Mouse (Mus musculus) thymus, adult 2 months (tissue): ENCODE data around the gene Ptpn1. TPM values are rescaled to one million over a fixed set of nuclear protein-coding genes. Genes with fewer than 3 reads are reported as not detected.

Experiments used
- DNase-seq: peaks from one replicate; pipeline ENCODE4 v3.0.0; 2021
- H3K27ac ChIP-seq: fragments of 200-500 bp; 2 replicates; pipeline ENCODE4 v1.5.1; 2012; ENCODE audit warnings: low read length, control low read depth; ENCODE audit not compliant: control insufficient read depth, insufficient read depth
- H3K27me3 ChIP-seq: fragments of 200-500 bp; 2 replicates; pipeline ENCODE4 v1.6.1; 2012; ENCODE audit warnings: mild to moderate bottlenecking, low read length, moderate library complexity, mixed read lengths; ENCODE audit not compliant: control insufficient read depth, insufficient read depth
- H3K36me3 ChIP-seq: fragments of 200-500 bp; 2 replicates; pipeline ENCODE4 v1.6.1; 2012; ENCODE audit warnings: mild to moderate bottlenecking, low read length, moderate library complexity; ENCODE audit not compliant: control insufficient read depth, insufficient read depth
- H3K4me1 ChIP-seq: fragments of 200-500 bp; replicated peaks from 2 replicates; pipeline ENCODE4 v1.6.1; 2012; ENCODE audit warnings: low read length; ENCODE audit not compliant: control insufficient read depth, insufficient read depth
- H3K4me3 ChIP-seq: fragments of 200-500 bp; 2 replicates; pipeline ENCODE4 v1.5.1; 2012; ENCODE audit warnings: mild to moderate bottlenecking, low read length, control low read depth, moderate library complexity; ENCODE audit not compliant: control insufficient read depth, insufficient read depth
- CTCF ChIP-seq: fragments of 200-500 bp; IDR thresholded peaks from 2 replicates; pipeline ENCODE4 v1.5.1; 2012; ENCODE audit warnings: mild to moderate bottlenecking, control low read depth, low read length, moderate library complexity, borderline replicate concordance; ENCODE audit not compliant: control insufficient read depth, poor library complexity, insufficient read depth; ENCODE audit errors: extremely low read depth
- POLR2A ChIP-seq: fragments of 200-500 bp; IDR thresholded peaks from 2 replicates; pipeline ENCODE4 v1.6.1; 2012; ENCODE audit warnings: mild to moderate bottlenecking, low read length, control low read depth, moderate library complexity; ENCODE audit not compliant: control insufficient read depth, poor library complexity, insufficient read depth; ENCODE audit errors: extremely low read depth
- WGBS: fragments of 180-500 bp; shearing (Covaris S2); methylation state at CpG from one replicate; pipeline ENCODE4 v1.1.7; 2018; 5-methylcytosine and 5-hydroxymethylcytosine counted together
- polyA plus RNA-seq: library from polyadenylated mRNA; depleted of rRNA; stranded (reverse); fragments of >200 nt; gene quantifications from 2 replicates; pipeline ENCODE4 v1.2.3, GENCODE M21; 2012

Ptpn1 gene
- polyA plus RNA-seq, 1 experiment: 97.8 TPM

GRCm38 (mm10) chr2:167945451-167945850, 13.6 kb downstream of the Ptpn1 start:
- H3K27ac ChIP-seq: no peak overlapping the region
- WGBS: 78% methylated on average over 5 of the region's 5 CpGs
- TF ChIP-seq CTCF (no peak), POLR2A (no peak)

DNA sequence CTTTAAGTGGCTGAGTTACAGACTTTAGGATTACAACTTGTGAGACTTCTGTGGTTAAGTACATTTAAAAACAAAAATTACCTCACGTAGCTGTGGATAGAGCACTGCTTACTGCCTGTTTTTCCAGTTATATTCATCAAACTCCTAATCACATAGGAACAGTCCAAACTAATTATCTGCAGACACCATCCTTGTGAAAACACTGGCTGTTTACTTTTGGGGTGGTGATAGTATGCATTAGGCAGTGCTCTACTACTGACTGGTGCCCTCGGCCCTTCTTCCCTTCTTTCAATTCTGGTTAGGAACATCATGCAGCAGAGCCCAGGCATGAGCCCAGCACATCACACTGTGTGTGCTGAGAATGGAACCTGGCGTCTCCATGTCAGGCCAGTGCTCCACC, 15.4 kb downstream of the Ptpn1 start:
- no peaks in the 10 kb centered on the region for H3K27me3 ChIP-seq
- WGBS: 81% methylated on average over 3 of the region's 3 CpGs
- TF ChIP-seq POLR2A (no peak), CTCF (no peak)
- DNase-seq: no peak
- H3K4me3 ChIP-seq: no peak overlapping the region
- peaks cover 66% of the 10 kb centered on the region for H3K4me1 ChIP-seq
- H3K27ac ChIP-seq: no peak overlapping the region
- H3K36me3 ChIP-seq: no peaks in the 10 kb centered on the region

More at GRCm38 (mm10) chr2:167945451-167945850, 13.6 kb downstream of the Ptpn1 start:
- H3K4me3 ChIP-seq: no peak overlapping the region
- no peaks in the 10 kb centered on the region for H3K27me3 ChIP-seq
- peaks cover 81% of the 10 kb centered on the region for H3K4me1 ChIP-seq
- no peak for DNase-seq
- no peaks in the 10 kb centered on the region for H3K36me3 ChIP-seq

DNA sequence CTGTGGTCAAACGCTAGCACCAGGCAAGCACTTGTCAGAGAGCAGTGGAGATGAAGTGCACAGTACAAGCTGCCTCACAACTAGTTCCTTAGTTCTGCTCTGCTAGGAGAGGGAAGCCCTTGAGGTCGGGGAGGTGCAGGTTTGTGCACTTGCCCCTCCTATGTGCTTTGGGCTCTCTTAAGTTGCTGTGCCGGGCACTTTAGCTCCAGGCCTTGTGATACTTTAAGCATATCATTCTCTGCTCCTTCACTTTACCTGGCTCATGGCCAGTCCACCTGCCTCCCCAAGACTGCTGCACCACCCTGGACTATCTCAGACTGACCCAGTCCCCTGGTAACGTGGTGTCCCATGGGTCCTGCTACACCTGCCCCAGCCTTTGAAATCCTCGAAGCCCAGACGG, 16.2 kb downstream of the Ptpn1 start:
- Histone ChIP-seq H3K27me3 (no peaks in the 10 kb centered on the region), H3K4me3 (no peak overlapping the region), H3K36me3 (no peaks in the 10 kb centered on the region), H3K4me1 (peaks cover 58% of the 10 kb centered on the region), H3K27ac (no peak overlapping the region)
- 54% methylated on average over 6 of the region's 6 CpGs for WGBS
- DNase-seq: no peak
- TF ChIP-seq CTCF: no peak
- no peak for TF ChIP-seq POLR2A

- Histone ChIP-seq H3K4me1 (peaks cover 53% of the 10 kb centered on the region), H3K27ac (no peak overlapping the region)
Observed at GRCm38 (mm10) chr2:167948557-167948956, 16.7 kb downstream of the Ptpn1 start.

GRCm38 (mm10) chr2:167949250-167949649, 17.4 kb downstream of the Ptpn1 start:
- no peak overlapping the region for H3K4me3 ChIP-seq
- no peaks in the 10 kb centered on the region for H3K27me3 ChIP-seq
- H3K4me1 ChIP-seq: peaks cover 48% of the 10 kb centered on the region
- no peaks in the 10 kb centered on the region for H3K36me3 ChIP-seq
- 2% methylated on average over 6 of the region's 6 CpGs for WGBS
- no peak for TF ChIP-seq POLR2A
- no peak for TF ChIP-seq CTCF
- H3K27ac ChIP-seq: peak overlapping the region; percentile 6; the same call in 1 of the 2 replicates
- peak; percentile 45 for DNase-seq

More at GRCm38 (mm10) chr2:167948557-167948956, 16.7 kb downstream of the Ptpn1 start:
- no peaks in the 10 kb centered on the region for H3K36me3 ChIP-seq
- H3K4me3 ChIP-seq: no peak overlapping the region
- 71% methylated on average over 13 of the region's 13 CpGs for WGBS
- no peaks in the 10 kb centered on the region for H3K27me3 ChIP-seq
- TF ChIP-seq POLR2A (no peak), CTCF (no peak)
- no peak for DNase-seq

DNA sequence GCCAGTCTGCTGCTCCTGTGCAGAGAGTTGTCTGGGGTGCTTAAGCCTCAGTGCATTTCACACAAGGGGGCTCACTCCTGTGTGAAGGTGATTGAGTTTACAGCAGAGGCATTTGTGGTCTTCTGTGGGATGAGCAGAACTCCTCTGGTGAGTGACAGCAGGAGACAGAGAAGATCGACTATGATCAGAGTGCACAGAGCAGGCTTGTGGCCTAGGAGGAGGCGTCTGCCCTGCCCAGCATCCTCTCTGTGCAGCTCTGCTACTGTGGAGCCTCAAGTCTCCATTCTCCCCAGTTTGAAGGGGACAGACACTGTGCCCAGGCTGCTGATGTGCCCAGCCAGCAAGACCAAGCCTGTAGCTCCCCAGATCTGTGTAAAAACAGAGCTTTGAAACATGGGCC, 18.0 kb downstream of the Ptpn1 start:
- H3K27ac ChIP-seq: 0 out of 2 replicates have a peak overlapping the region, but pooled peaks have one; percentile 13
- H3K36me3 ChIP-seq: no peaks in the 10 kb centered on the region
- 17% methylated on average over 2 of the region's 2 CpGs for WGBS
- no peak for DNase-seq
- H3K4me3 ChIP-seq: no peak overlapping the region
- peaks cover 42% of the 10 kb centered on the region for H3K4me1 ChIP-seq
- no peaks in the 10 kb centered on the region for H3K27me3 ChIP-seq
- TF ChIP-seq CTCF: no peak
- TF ChIP-seq POLR2A: no peak

DNA sequence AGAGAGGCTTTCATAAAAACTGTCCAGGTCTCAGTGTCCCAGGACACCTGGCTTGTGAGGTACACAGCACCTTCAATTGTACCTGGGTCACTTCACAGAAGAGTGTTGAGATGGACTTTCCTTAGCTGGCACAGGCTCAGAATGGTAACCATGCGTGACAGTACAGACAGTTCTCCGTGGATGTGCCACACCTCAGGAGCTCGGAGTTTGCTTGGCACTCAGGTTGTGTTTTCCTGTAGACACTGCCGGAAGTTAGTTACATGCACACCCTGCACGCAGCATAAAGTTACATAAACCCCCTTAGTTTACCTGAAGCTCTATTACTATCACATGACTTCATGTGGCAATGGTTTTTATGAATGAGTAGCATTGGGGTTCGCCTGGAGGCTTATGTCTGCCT, 18.8 kb downstream of the Ptpn1 start:
- no peak for DNase-seq
- 91% methylated on average over 6 of the region's 6 CpGs for WGBS
- Histone ChIP-seq H3K27me3 (no peaks in the 10 kb centered on the region), H3K27ac (no peak overlapping the region), H3K4me3 (no peak overlapping the region), H3K36me3 (no peaks in the 10 kb centered on the region), H3K4me1 (peaks cover 33% of the 10 kb centered on the region)
- TF ChIP-seq CTCF (no peak), POLR2A (no peak)
